Mouse (Mus musculus) gastrocnemius, postnatal 14 days (tissue): ENCODE results near the gene Snai3. TPM values are rescaled to one million over a fixed set of nuclear protein-coding genes. Genes with fewer than 3 reads are reported as not detected.

ENCODE experiments used
- DNase-seq: peaks from one replicate; pipeline ENCODE4 v3.0.0; 2021; ENCODE audit warnings: mixed read lengths
- intact Hi-C: fragments of 180-260 bp; cut with DNase I; formaldehyde crosslinking; loops from one replicate; pipeline ENCODE4 v1.15.1; 2025; ENCODE audit warnings: low total_unique reads
- total RNA-seq, 2 experiments: library from RNA; stranded (reverse); gene quantifications; 2 replicates each; pipeline ENCODE4 v1.2.3; 2021

Gene Snai3
- total RNA-seq, 2 experiments from 2014 or later = 3.1 to 4.1 TPM

DNA sequence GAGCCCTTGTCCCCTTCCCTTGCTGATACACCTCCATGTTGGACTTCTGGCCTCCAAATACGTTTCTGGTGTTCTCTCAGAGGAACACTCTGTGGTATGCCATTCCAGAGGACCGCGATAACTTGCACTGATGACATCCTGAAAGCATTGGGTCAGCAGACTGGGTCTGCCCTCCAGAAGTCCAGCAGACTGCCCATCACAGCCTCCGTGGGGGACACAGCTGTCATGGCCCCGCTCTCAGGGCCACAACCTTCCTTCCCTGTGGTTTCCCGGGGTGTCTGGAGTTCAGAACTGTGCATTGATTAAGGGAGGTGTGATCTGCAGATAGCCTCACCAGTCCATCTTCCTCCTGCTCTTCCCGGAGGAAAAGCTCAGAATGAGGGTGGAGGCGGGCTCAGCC is 2.0 kb upstream of the Snai3 start:
- DNase-seq = no peak
- intact Hi-C loops = no loop called here

DNA sequence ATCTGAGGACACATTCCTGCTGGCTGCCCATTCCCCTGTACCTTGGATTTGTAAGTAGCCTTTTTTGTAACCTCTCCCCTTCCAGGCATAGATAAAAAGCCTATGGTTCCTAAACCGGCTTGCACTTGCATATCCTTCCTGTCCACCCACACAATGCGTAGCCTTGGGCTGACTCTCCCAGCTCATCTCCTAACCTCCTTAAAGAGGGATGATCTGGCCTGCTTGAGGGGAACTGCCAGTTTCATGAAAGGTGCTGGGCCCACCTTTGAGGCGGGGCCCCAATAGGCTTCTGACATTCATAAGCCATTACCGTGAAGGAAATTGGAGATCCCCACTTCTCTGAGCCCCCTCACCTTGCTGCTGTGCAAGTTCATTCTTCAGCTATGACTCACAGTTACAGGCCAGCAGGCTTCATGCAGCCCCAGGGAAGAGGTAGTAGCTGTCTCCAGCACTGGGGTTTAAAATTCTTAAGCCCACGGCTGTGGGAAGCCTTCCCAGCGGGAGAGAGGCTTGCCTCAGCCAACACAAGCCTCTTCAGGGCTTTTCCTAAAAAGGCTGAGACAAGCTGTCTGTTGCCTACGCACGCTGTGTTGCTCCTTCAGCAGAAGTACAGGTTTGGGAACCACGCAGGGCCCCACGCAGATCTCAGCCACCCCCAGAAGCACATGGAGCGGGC is 1.1 kb upstream of the Snai3 start:
- intact Hi-C loops = no loop called here
- no peak for DNase-seq

- intact Hi-C loops = no loop called here
- no peak for DNase-seq
Observed at GRCm38 (mm10) chr8:122459990-122460389, 543 bp downstream of the Snai3 start.

DNA sequence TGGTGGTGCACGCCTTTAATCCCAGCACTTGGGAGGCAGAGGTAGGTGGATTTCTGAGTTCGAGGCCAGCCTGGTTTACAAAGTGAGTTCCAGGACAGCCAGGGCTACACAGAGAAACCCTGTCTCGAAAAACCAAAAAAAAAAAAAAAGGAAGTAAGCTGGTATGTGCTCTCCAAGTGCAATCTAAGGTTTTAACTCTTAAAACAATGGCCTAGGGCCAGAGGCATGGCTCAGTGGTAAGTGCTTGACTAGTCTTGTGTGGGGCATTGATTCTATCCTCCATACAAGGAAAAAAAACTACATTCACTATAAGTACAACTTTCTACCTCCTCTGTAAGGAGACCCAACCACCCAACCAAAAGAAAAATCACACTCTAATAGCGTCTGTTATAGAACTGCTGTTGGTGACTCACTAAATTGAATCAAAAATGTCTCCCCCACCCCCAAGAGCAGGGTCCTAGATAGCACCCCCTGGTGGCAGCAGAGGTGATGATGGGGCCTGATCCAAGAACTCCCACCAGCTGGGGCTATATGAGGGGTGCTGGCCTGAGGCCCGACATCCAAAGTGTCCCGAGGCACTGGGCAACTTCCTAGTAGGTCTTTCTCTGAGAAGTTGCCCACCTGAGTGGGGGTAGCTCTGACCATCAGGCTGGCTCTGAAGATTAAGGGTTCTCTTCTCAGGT is 1.2 kb downstream of the Snai3 start:
- intact Hi-C loops = no loop called here
- no peak for DNase-seq

GRCm38 (mm10) chr8:122457171-122457570 is 3.4 kb downstream of the Snai3 start:
- intact Hi-C loops = no loop called here
- DNase-seq = no peak

GRCm38 (mm10) chr8:122454409-122454808 is 6.1 kb downstream of the Snai3 start:
- intact Hi-C loops = no loop called here

GRCm38 (mm10) chr8:122452154-122452553 is 8.4 kb downstream of the Snai3 start:
- peak; percentile 18 for DNase-seq
- intact Hi-C loops = no loop called here

More at GRCm38 (mm10) chr8:122454409-122454808, 6.1 kb downstream of the Snai3 start:
- DNase-seq = no peak

GRCm38 (mm10) chr8:122451161-122451703 is 9.3 kb downstream of the Snai3 start:
- intact Hi-C loops = no loop called here
- DNase-seq = peak; percentile 23

DNA sequence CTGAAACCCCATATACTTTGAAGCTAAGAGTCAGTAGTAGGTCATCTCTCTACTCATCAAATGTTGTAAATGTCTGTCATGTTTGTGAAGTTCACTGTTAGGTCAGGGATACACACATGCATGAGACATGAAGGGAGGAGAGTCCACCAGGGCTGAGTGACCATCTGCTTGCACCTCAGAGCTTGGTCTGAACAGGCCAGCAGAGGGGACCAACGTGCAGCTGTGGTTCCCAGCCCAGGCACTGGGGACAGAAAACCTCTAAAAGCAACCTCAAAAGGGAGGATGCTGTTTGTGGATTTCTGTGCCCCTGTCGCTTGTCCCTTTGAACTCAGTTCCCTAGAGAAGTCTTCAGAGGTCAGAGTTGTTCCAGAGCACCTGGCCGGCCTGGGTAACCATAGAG is 15.3 kb downstream of the Snai3 start:
- no peak for DNase-seq
- intact Hi-C loops = no loop called here

GRCm38 (mm10) chr8:122444058-122444748 is 16.3 kb downstream of the Snai3 start:
- intact Hi-C loops = no loop called here
- peak; percentile 85 for DNase-seq

DNA sequence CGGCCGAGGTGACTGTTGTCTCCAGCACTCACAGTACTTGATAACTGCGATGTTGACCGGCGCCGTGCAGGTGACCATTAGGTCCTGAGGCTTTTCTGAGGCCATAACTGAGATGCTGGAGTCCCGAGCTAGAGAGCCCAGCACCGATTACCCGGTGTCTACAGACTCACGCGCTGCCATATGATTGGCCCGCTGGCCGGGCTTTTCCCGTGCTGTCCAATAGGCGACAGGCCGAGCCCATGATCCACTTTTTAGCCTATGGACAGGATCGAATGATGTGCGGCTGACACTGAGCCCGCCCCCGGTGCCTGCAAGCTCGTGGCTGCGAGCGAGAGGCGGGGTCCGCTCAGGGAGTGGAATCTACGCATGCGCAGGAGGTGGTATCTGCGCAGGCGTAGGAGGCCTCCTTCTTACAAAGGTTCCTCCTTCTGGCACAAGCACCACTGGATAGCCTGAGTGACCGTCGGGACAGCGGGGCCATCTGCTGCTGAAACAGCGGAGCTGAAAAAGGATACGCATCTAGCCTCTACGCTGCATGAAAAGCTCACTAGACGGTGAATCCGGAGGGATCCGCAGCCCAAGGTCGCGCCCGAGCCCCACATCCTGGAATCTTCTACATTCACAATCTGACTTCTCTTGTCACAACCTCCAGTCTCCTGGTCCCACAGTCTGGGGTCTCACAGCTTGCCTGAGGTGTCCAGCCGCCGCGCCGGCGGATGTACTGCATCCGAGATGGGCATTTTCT is 17.1 kb downstream of the Snai3 start, which contains the start of gene Mvd:
Gene Mvd, minus strand, starts transcription at position 161 of the 745 bp plus-strand sequence.
- intact Hi-C loops = no loop called here

GRCm38 (mm10) chr8:122442781-122443180 is 17.8 kb downstream of the Snai3 start:
- DNase-seq = no peak
- intact Hi-C loops = no loop called here

More for the DNA sequence above, 17.1 kb downstream of the Snai3 start, which contains the start of gene Mvd:
- peak; percentile 99 for DNase-seq

GRCm38 (mm10) chr8:122442356-122442755 is 18.2 kb downstream of the Snai3 start:
- intact Hi-C loops = no loop called here
- DNase-seq = no peak

- intact Hi-C loops = no loop called here
- no peak for DNase-seq
Observed at GRCm38 (mm10) chr8:122441326-122441725, 19.2 kb downstream of the Snai3 start.

- DNase-seq = no peak
- intact Hi-C loops = loop anchor here (10.0 kb wide), 1 partner anchor 165 kb away; no protein-coding TSS in a partner anchor
Observed at GRCm38 (mm10) chr8:122439336-122439735, 21.2 kb downstream of the Snai3 start.

GRCm38 (mm10) chr8:122437708-122438331 is 22.7 kb downstream of the Snai3 start:
- intact Hi-C loops = loop anchor here (10.0 kb wide), 1 partner anchor 163 kb away; no protein-coding TSS in a partner anchor
- no peak for DNase-seq

DNA sequence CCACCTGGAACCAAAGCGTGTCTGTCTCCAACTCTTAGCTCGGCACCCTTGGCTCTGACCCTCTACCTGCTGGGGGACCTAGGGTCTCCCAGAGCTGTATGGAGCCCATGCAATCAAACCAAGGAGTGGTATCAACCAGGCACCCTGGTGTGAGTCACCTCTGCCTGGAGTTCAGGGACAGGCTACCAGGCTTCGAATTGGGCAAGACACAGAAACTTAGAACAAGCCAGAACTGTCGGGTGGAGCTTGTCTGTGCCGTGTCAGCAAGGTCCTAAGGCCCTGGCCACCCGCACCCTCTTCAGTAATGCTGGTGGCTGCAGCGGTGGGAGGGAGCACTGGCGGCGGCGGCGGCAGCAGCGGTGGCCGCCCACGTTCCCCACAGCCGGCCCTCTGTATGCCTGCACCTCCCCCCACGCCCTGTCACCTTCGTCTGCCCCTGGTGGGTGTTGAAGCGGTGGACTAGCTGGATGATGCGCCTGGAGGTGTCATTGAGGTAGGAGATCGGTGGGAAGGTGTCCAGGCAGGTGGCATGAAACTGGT is 23.9 kb downstream of the Snai3 start:
- no peak for DNase-seq
- intact Hi-C loops = loop anchor here (10.0 kb wide), 1 partner anchor 162 kb away; no protein-coding TSS in a partner anchor

DNA sequence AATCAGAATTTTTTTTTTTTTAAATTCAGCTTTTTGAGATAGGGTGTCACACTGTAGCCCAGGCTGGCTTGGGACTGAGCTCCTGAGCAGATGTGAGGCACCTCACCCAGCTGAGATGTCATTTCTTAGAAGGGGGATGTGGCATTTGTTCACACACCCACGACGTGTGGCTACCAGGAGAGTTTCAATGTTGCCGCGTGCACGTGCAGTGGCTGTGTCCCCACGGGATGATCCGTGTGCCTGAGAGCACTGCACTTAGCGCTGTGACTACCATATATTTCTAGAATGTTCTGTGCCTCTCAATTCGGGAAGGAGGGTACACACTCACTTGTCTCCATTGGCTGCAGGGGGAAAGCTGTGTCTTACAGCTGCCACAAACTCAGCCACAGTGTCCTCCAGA is 24.4 kb downstream of the Snai3 start:
- DNase-seq = no peak
- intact Hi-C loops = loop anchor here (10.0 kb wide), 1 partner anchor 161 kb away; no protein-coding TSS in a partner anchor
